Mouse (Mus musculus) forebrain, embryonic 14.5 days (tissue): ENCODE measurements around the gene Chid1. TPM values are rescaled to one million over a fixed set of nuclear protein-coding genes. Genes with fewer than 3 reads are reported as not detected.

Experiments used
- ATAC-seq: fragments of 200-750 bp; cut with Nextera tagmentation; 2 replicates; pipeline ENCODE4 v1.8.0; 2017; ENCODE audit warnings: mild to moderate bottlenecking, moderate library complexity
- DNase-seq: peaks from one replicate; pipeline ENCODE4 v3.0.0-alpha.2; 2015; ENCODE audit warnings: low spot score
- H3K27ac ChIP-seq: fragments of 300-500 bp; sonication (generic); 2 replicates; pipeline ENCODE4 v1.5.1; 2014; ENCODE audit warnings: low read depth, mild to moderate bottlenecking, control low read depth, low read length, moderate library complexity
- H3K27me3 ChIP-seq: fragments of 300-500 bp; sonication (generic); replicated peaks from 2 replicates; pipeline ENCODE4 v1.6.1; 2014; ENCODE audit warnings: low read length, control low read depth, mixed read lengths; ENCODE audit not compliant: control insufficient read depth, insufficient read depth
- H3K36me3 ChIP-seq: fragments of 300-500 bp; sonication (generic); 2 replicates; pipeline ENCODE4 v1.6.1; 2014; ENCODE audit warnings: low read length, control low read depth; ENCODE audit not compliant: control insufficient read depth, insufficient read depth
- H3K4me1 ChIP-seq: fragments of 300-500 bp; sonication (generic); 2 replicates; pipeline ENCODE4 v1.6.1; 2014; ENCODE audit warnings: antibody characterized with exemption, low read length, control low read depth; ENCODE audit not compliant: control insufficient read depth, insufficient read depth
- H3K4me2 ChIP-seq: fragments of 300-500 bp; sonication (generic); 2 replicates; pipeline ENCODE4 v1.6.1; 2014; ENCODE audit warnings: mild to moderate bottlenecking, control low read depth, low read length
- H3K4me3 ChIP-seq: fragments of 300-500 bp; sonication (generic); 2 replicates; pipeline ENCODE4 v1.5.1; 2014; ENCODE audit warnings: low read depth, low read length, control low read depth
- H3K9ac ChIP-seq: fragments of 300-500 bp; sonication (generic); 2 replicates; pipeline ENCODE4 v1.6.1; 2014; ENCODE audit warnings: mild to moderate bottlenecking, low read length, control low read depth, moderate library complexity
- H3K9me3 ChIP-seq: fragments of 300-500 bp; sonication (generic); replicated peaks from 2 replicates; pipeline ENCODE4 v1.6.1; 2016; ENCODE audit warnings: low read length, control low read depth, mixed read lengths; ENCODE audit not compliant: control insufficient read depth
- WGBS: fragments of 180-500 bp; shearing (Covaris S2); extraction: QIAGEN DNeasy Blood & Tissue Kit; methylation state at CpG from one replicate; pipeline ENCODE4 v1.1.7; 2014; 5-methylcytosine and 5-hydroxymethylcytosine counted together
- polyA plus RNA-seq: library from polyadenylated mRNA; unstranded; fragments of >200 nt; fragmentation: Nextera tagmentation; extraction: Ambion mirVana; gene quantifications from 2 replicates; pipeline ENCODE4 v1.2.1, GENCODE M21; 2014

Gene Chid1
- polyA plus RNA-seq, 1 experiment from 2014 or later: 37.1 TPM

- H3K27ac ChIP-seq: no peak overlapping the region
- DNase-seq (no peak), ATAC-seq (no peak)
- H3K4me1 ChIP-seq: peaks cover 17% of the 10 kb centered on the region
- H3K4me3 ChIP-seq: peak overlapping the region; percentile 57
- H3K4me2 ChIP-seq: peak overlapping the region; percentile 75
- H3K9me3 ChIP-seq: no peaks in the 10 kb centered on the region
- peaks cover 49% of the 10 kb centered on the region for H3K27me3 ChIP-seq
- peaks cover 19% of the 10 kb centered on the region for H3K36me3 ChIP-seq
- peak overlapping the region; percentile 75; the same call in 1 of the 2 replicates for H3K9ac ChIP-seq
- WGBS: 61% methylated on average over 10 of the region's 10 CpGs
Observed at GRCm38 (mm10) chr7:141466607-141467148, 73.0 kb downstream of the Chid1 start.

DNA sequence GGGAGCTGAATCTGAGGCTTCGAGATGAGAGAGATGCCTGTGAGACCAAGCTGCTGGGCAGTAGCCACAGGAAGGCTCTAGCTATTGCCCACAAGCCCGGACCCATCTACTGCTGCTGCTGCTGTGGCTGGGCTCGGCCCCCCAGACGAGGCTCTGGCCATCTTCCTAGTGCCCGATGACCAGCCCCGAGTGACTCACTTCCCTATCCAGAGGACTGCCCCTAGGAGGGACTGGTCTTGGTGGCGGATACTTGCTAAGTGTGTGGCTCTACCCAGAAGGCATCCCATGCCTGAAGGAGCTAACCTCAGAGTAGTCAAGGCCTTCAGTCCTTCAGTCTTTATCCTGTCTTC, 73.6 kb downstream of the Chid1 start:
- peaks cover 20% of the 10 kb centered on the region for H3K4me1 ChIP-seq
- no peaks in the 10 kb centered on the region for H3K9me3 ChIP-seq
- H3K36me3 ChIP-seq: peaks cover 13% of the 10 kb centered on the region
- no peak for ATAC-seq
- no peak overlapping the region for H3K9ac ChIP-seq
- no peak overlapping the region for H3K4me2 ChIP-seq
- H3K27me3 ChIP-seq: peaks cover 56% of the 10 kb centered on the region
- DNase-seq: no peak
- H3K4me3 ChIP-seq: no peak overlapping the region
- 79% methylated on average over 7 of the region's 7 CpGs for WGBS
- H3K27ac ChIP-seq: no peak overlapping the region

DNA sequence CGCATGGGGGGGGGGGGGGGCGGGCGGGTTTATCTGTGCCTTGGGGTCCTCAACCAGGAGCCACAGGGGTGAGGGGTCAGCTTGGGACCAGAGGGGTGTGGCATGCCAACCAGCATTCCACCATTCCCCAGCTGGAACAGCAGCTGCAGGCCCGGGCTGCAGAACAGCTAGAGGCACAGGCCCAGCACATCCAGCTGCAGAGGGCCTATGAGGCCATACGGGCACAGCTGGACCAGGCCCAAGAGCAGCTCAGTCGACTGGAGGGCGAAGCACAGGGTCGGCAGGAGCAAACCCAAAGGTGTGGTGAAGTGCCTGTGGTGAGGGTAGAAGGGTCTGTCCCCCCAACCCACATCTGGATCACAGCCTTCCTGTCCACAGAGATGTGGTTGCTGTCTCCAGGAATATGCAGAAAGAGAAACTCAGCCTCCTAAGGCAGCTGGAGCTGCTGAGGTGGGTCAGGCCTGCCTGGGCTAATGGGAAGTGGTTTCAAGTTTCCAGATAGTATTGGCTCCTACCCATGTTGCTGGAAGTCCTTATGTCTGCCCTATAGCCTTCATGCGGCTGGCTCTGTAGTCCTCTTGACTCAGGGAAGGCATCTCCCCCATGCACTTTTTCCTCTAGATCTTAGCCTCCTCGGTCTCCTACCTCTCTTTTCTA, 74.1 kb downstream of the Chid1 start:
- H3K9me3 ChIP-seq: no peaks in the 10 kb centered on the region
- DNase-seq (no peak), ATAC-seq (no peak)
- no peak overlapping the region for H3K4me3 ChIP-seq
- peaks cover 9% of the 10 kb centered on the region for H3K36me3 ChIP-seq
- no peak overlapping the region for H3K4me2 ChIP-seq
- no peak overlapping the region for H3K27ac ChIP-seq
- H3K9ac ChIP-seq: no peak overlapping the region
- peaks cover 20% of the 10 kb centered on the region for H3K4me1 ChIP-seq
- WGBS: 35% methylated on average over 10 of the region's 10 CpGs
- H3K27me3 ChIP-seq: peaks cover 61% of the 10 kb centered on the region

DNA sequence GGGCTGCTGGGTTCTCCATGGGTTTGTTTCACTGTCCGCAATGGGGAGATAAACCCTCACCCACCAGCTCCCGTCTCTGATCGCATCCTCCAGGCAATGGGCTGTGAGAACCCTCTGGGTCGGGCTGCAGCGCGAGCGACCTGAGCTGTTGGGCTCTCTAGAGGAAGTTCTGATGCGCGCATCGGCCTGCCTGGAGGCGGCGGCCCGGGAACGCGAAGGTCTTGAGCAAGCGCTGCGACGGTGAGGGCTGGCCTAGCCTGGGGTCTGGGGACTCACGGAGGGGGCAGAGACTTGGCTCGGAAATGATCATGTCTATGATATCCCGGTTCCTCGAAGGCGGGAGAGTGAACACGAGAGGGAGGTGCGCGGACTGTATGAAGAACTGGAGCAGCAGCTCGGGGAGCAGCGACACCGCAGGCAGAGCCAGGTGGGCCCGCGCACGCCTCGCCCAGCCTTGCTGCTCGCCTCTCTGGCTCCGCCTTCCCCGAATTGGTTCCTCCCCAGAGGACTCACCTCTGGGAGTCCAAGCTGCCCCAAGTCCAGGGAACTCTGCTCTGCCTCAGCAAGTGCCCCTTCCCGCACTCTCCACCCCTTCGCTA, 75.0 kb downstream of the Chid1 start:
- Histone ChIP-seq H3K4me2 (0 out of 2 replicates have a peak overlapping the region, but pooled peaks have one; percentile 26), H3K9ac (0 out of 2 replicates have a peak overlapping the region, but pooled peaks have one; percentile 17), H3K27ac (no peak overlapping the region), H3K4me1 (peaks cover 20% of the 10 kb centered on the region), H3K36me3 (peaks cover 5% of the 10 kb centered on the region; the same call in 1 of the 2 replicates), H3K9me3 (no peaks in the 10 kb centered on the region), H3K4me3 (0 out of 2 replicates have a peak overlapping the region, but pooled peaks have one; percentile 9), H3K27me3 (peaks cover 62% of the 10 kb centered on the region)
- no peak for DNase-seq
- 4% methylated on average over 33 of the region's 38 CpGs for WGBS
- ATAC-seq: no peak

DNA sequence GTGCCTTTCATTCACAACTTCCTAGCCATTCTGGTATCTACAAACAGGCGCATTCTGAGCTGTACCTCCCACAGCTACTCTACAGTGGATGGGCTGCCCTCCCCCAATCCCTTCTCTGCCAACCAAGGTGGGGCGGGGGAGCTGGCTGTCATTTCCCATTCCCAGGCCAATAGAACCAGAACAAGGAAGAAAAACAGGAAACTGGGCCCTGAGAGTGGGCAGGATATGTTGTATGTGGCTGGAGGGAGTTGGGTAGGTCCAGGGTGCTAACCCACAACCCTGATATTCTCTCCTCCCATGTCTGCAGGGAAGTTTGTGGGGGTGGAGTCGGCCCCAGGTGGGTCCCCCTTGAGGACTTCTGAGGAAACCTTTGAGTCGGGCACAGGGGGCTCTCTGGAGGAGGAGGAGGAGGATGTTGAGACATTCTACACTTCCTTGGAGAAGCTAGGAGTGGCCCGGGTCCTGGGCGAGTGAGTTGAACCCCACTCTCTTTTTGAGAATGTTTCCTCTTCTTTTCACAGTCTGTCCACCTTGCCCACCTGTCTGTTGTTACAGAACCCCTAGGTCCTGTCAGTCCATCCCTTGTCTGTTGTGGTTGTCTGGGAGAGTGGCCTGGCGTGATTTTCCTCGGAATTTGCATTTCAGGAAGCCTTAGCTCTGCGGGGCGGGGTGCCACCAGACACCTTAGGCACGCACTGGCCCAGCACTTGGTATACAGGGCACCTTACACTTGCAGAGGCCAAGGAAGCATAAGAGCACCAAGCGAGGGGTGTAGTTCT, 75.6 kb downstream of the Chid1 start:
- WGBS: 16% methylated on average over 12 of the region's 12 CpGs
- Histone ChIP-seq H3K4me2 (0 out of 2 replicates have a peak overlapping the region, but pooled peaks have one; percentile 16), H3K4me3 (no peak overlapping the region)

DNA sequence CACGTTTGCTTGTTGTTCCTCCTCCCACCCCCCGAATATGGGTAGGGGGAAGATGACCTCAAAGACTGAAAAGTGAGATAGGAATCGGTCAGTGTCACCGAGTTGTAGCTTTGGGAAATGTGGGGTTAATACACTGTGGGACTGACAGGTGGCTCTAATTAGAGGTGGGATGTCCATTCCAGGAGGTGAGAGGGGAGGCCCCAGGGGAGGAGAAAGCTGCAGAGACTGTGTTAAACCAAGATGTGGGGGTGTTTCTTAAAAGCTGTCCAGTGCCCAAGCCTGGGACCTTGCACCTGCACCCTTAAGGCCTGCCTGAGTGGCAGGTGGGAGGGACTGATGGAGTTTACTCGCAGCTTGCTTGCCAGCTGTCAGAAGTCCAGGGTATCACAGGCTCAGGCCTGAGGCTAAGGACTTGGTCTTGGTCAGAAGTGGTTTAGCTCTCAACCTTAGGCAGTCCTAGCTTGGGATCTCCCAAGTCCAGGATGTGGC, 77.3 kb downstream of the Chid1 start:
- no peak overlapping the region for H3K4me3 ChIP-seq

More for the DNA sequence above, 75.6 kb downstream of the Chid1 start:
- H3K36me3 ChIP-seq: peaks cover 5% of the 10 kb centered on the region; the same call in 1 of the 2 replicates
- no peaks in the 10 kb centered on the region for H3K9me3 ChIP-seq
- H3K27me3 ChIP-seq: peaks cover 65% of the 10 kb centered on the region
- no peak overlapping the region for H3K9ac ChIP-seq
- no peak for DNase-seq
- ATAC-seq: no peak
- H3K4me1 ChIP-seq: peaks cover 15% of the 10 kb centered on the region
- no peak overlapping the region for H3K27ac ChIP-seq

GRCm38 (mm10) chr7:141461521-141462332, 77.9 kb downstream of the Chid1 start:
- ATAC-seq: no peak
- Histone ChIP-seq H3K4me2 (peak overlapping the region; percentile 50), H3K27ac (no peak overlapping the region), H3K9me3 (no peaks in the 10 kb centered on the region), H3K4me3 (peak overlapping the region; percentile 27), H3K36me3 (peaks cover 15% of the 10 kb centered on the region; the same call in 1 of the 2 replicates), H3K9ac (peak overlapping the region; percentile 48; the same call in 1 of the 2 replicates), H3K4me1 (peaks cover 4% of the 10 kb centered on the region; the same call in 1 of the 2 replicates), H3K27me3 (peaks cover 63% of the 10 kb centered on the region)
- 3% methylated on average over 59 of the region's 59 CpGs for WGBS
- no peak for DNase-seq

More for the DNA sequence above, 77.3 kb downstream of the Chid1 start:
- H3K36me3 ChIP-seq: peaks cover 15% of the 10 kb centered on the region; the same call in 1 of the 2 replicates
- no peak overlapping the region for H3K27ac ChIP-seq
- H3K4me2 ChIP-seq: peak overlapping the region; percentile 50
- H3K9me3 ChIP-seq: no peaks in the 10 kb centered on the region
- H3K4me1 ChIP-seq: peaks cover 4% of the 10 kb centered on the region; the same call in 1 of the 2 replicates
- H3K9ac ChIP-seq: peak overlapping the region; percentile 48; the same call in 1 of the 2 replicates
- no peak for ATAC-seq
- DNase-seq: no peak
- WGBS: 25% methylated on average over 5 of the region's 5 CpGs
- peaks cover 65% of the 10 kb centered on the region for H3K27me3 ChIP-seq
